Mouse (Mus musculus): Measurements from ENCODE around the gene Hspb3. TPM values are rescaled to one million over a fixed set of nuclear protein-coding genes. Genes with fewer than 3 reads are reported as not detected.
A peak's percentile ranks its signal among the peaks of the same experiment; 100 is the strongest.

Gene Hspb3
- 71.8 and 75.2 TPM in 2 replicates for polyA plus RNA-seq (2014; fragmentation: Nextera tagmentation; extraction: Ambion mirVana)

GRCm38 (mm10) chr13:113663151-113663779 is at the start of gene Hspb3:
Gene Hspb3 (minus strand): TSS chr13:113663676.
- no peaks in the 10 kb centered on the region for H3K27me3 ChIP-seq (ENCODE audit: control insufficient read depth, insufficient read depth, low read length)
- peaks cover 3% of the 10 kb centered on the region; the same call in 1 of the 2 replicates for H3K4me1 ChIP-seq (ENCODE audit: control insufficient read depth, insufficient read depth, low read length)
- peak within 1 kb of the TSS; percentile 78 for H3K9ac ChIP-seq (ENCODE audit: low read depth, low read length)
- H3K36me3 ChIP-seq (ENCODE audit: control insufficient read depth, insufficient read depth, low read length), result no peaks in the 10 kb centered on the region
- H3K4me3 ChIP-seq (ENCODE audit: low read depth, low read length), result peak within 1 kb of the TSS; percentile 45
- WGBS (ENCODE audit: insufficient replicate concordance), result 44% methylated on average over 28 of the region's 28 CpGs
- ATAC-seq (replicated peaks; ENCODE audit: insufficient number of reproducible peaks, low FRiP score, low TSS enrichment), result peak; percentile 81
- peak within 1 kb of the TSS; percentile 94 for H3K27ac ChIP-seq (ENCODE audit: low read depth, low read length)
- H3K4me2 ChIP-seq, result peak within 1 kb of the TSS; percentile 66
- no peaks in the 10 kb centered on the region for H3K9me3 ChIP-seq (replicated peaks; ENCODE audit: control insufficient read depth, low read length)

GRCm38 (mm10) chr13:113713186-113713585 is 49.7 kb upstream of the Hspb3 start:
- no peaks in the 10 kb centered on the region for H3K9me3 ChIP-seq (replicated peaks; ENCODE audit: control insufficient read depth, low read length)
- no peaks in the 10 kb centered on the region for H3K27me3 ChIP-seq (ENCODE audit: control insufficient read depth, insufficient read depth, low read length)
- H3K4me1 ChIP-seq (ENCODE audit: control insufficient read depth, insufficient read depth, low read length), result no peaks in the 10 kb centered on the region
- H3K36me3 ChIP-seq (ENCODE audit: control insufficient read depth, insufficient read depth, low read length), result no peaks in the 10 kb centered on the region
- H3K4me3 ChIP-seq (ENCODE audit: low read depth, low read length), result no peak overlapping the region
- WGBS (ENCODE audit: insufficient replicate concordance), result 88% methylated on average over 3 of the region's 3 CpGs
- ATAC-seq (replicated peaks; ENCODE audit: insufficient number of reproducible peaks, low FRiP score, low TSS enrichment), result no peak
- H3K4me2 ChIP-seq, result no peak overlapping the region
- no peak overlapping the region for H3K9ac ChIP-seq (ENCODE audit: low read depth, low read length)
- no peak overlapping the region for H3K27ac ChIP-seq (ENCODE audit: low read depth, low read length)

GRCm38 (mm10) chr13:113706183-113706582 is 42.7 kb upstream of the Hspb3 start:
- H3K9me3 ChIP-seq (replicated peaks; ENCODE audit: control insufficient read depth, low read length), result no peaks in the 10 kb centered on the region
- H3K4me1 ChIP-seq (ENCODE audit: control insufficient read depth, insufficient read depth, low read length), result no peaks in the 10 kb centered on the region
- no peaks in the 10 kb centered on the region for H3K27me3 ChIP-seq (ENCODE audit: control insufficient read depth, insufficient read depth, low read length)
- WGBS (ENCODE audit: insufficient replicate concordance), result 48% methylated on average over 4 of the region's 4 CpGs
- no peaks in the 10 kb centered on the region for H3K36me3 ChIP-seq (ENCODE audit: control insufficient read depth, insufficient read depth, low read length)
- H3K4me2 ChIP-seq, result no peak overlapping the region
- H3K9ac ChIP-seq (ENCODE audit: low read depth, low read length), result no peak overlapping the region
- no peak for ATAC-seq (replicated peaks; ENCODE audit: insufficient number of reproducible peaks, low FRiP score, low TSS enrichment)
- H3K27ac ChIP-seq (ENCODE audit: low read depth, low read length), result no peak overlapping the region
- H3K4me3 ChIP-seq (ENCODE audit: low read depth, low read length), result no peak overlapping the region

GRCm38 (mm10) chr13:113701185-113701584 is 37.7 kb upstream of the Hspb3 start:
- Histone ChIP-seq H3K27ac (ENCODE audit: low read depth, low read length) (no peak overlapping the region), H3K4me1 (ENCODE audit: control insufficient read depth, insufficient read depth, low read length) (no peaks in the 10 kb centered on the region), H3K4me2 (no peak overlapping the region), H3K9me3 (replicated peaks; ENCODE audit: control insufficient read depth, low read length) (peaks cover 4% of the 10 kb centered on the region; the same call in 1 of the 2 replicates), H3K9ac (ENCODE audit: low read depth, low read length) (no peak overlapping the region), H3K36me3 (ENCODE audit: control insufficient read depth, insufficient read depth, low read length) (no peaks in the 10 kb centered on the region), H3K27me3 (ENCODE audit: control insufficient read depth, insufficient read depth, low read length) (no peaks in the 10 kb centered on the region), H3K4me3 (ENCODE audit: low read depth, low read length) (no peak overlapping the region)
- 87% methylated on average over 3 of the region's 3 CpGs for WGBS (ENCODE audit: insufficient replicate concordance)
- no peak for ATAC-seq (replicated peaks; ENCODE audit: insufficient number of reproducible peaks, low FRiP score, low TSS enrichment)

GRCm38 (mm10) chr13:113699928-113700327 is 36.5 kb upstream of the Hspb3 start:
- WGBS (ENCODE audit: insufficient replicate concordance), result 90% methylated on average over 8 of the region's 8 CpGs

GRCm38 (mm10) chr13:113699415-113699873 is 36.0 kb upstream of the Hspb3 start:
- 0 out of 2 replicates have a peak overlapping the region, but pooled peaks have one; percentile 2 for H3K4me2 ChIP-seq

More at GRCm38 (mm10) chr13:113699928-113700327, 36.5 kb upstream of the Hspb3 start:
- H3K4me1 ChIP-seq (ENCODE audit: control insufficient read depth, insufficient read depth, low read length), result no peaks in the 10 kb centered on the region
- no peak overlapping the region for H3K27ac ChIP-seq (ENCODE audit: low read depth, low read length)
- no peak overlapping the region for H3K4me2 ChIP-seq
- H3K9me3 ChIP-seq (replicated peaks; ENCODE audit: control insufficient read depth, low read length), result peaks cover 4% of the 10 kb centered on the region; the same call in 1 of the 2 replicates
- H3K4me3 ChIP-seq (ENCODE audit: low read depth, low read length), result no peak overlapping the region
- H3K27me3 ChIP-seq (ENCODE audit: control insufficient read depth, insufficient read depth, low read length), result no peaks in the 10 kb centered on the region
- no peak for ATAC-seq (replicated peaks; ENCODE audit: insufficient number of reproducible peaks, low FRiP score, low TSS enrichment)
- H3K36me3 ChIP-seq (ENCODE audit: control insufficient read depth, insufficient read depth, low read length), result no peaks in the 10 kb centered on the region
- no peak overlapping the region for H3K9ac ChIP-seq (ENCODE audit: low read depth, low read length)

DNA sequence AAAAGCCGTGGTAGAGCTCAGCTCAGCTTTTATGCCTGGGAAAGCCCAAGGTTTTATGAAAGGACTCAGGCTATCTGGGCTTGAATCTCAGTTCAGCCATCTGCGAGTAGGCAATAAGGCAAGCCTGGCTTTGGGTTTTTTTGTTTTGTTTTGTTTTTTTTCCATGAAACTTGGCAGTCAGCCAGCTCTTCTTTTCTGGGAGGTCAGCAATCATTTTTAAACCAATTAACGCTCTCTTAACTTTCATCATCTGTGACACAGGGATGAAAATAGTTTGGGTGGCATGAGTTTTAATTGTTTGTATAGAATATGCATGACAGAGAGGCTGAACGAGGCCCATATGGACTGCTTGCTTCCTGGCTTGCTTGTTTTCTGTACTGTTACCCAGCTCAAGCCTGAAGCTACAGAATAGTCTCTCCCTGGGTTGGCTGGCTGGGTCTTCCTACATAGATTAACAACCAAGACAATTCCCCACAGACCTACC is 33.4 kb upstream of the Hspb3 start:
- no peak overlapping the region for H3K9ac ChIP-seq (ENCODE audit: low read depth, low read length)
- no peaks in the 10 kb centered on the region for H3K27me3 ChIP-seq (ENCODE audit: control insufficient read depth, insufficient read depth, low read length)
- H3K27ac ChIP-seq (ENCODE audit: low read depth, low read length), result no peak overlapping the region
- no peak for ATAC-seq (replicated peaks; ENCODE audit: insufficient number of reproducible peaks, low FRiP score, low TSS enrichment)
- H3K9me3 ChIP-seq (replicated peaks; ENCODE audit: control insufficient read depth, low read length), result peaks cover 4% of the 10 kb centered on the region; the same call in 1 of the 2 replicates
- 53% methylated on average over 4 of the region's 4 CpGs for WGBS (ENCODE audit: insufficient replicate concordance)
- H3K4me2 ChIP-seq, result no peak overlapping the region
- no peaks in the 10 kb centered on the region for H3K36me3 ChIP-seq (ENCODE audit: control insufficient read depth, insufficient read depth, low read length)
- H3K4me1 ChIP-seq (ENCODE audit: control insufficient read depth, insufficient read depth, low read length), result no peaks in the 10 kb centered on the region
- no peak overlapping the region for H3K4me3 ChIP-seq (ENCODE audit: low read depth, low read length)

More at GRCm38 (mm10) chr13:113699415-113699873, 36.0 kb upstream of the Hspb3 start:
- H3K4me1 ChIP-seq (ENCODE audit: control insufficient read depth, insufficient read depth, low read length), result no peaks in the 10 kb centered on the region
- 27% methylated on average over 11 of the region's 11 CpGs for WGBS (ENCODE audit: insufficient replicate concordance)
- no peaks in the 10 kb centered on the region for H3K27me3 ChIP-seq (ENCODE audit: control insufficient read depth, insufficient read depth, low read length)
- no peak overlapping the region for H3K4me3 ChIP-seq (ENCODE audit: low read depth, low read length)
- no peaks in the 10 kb centered on the region for H3K36me3 ChIP-seq (ENCODE audit: control insufficient read depth, insufficient read depth, low read length)
- H3K9ac ChIP-seq (ENCODE audit: low read depth, low read length), result no peak overlapping the region
- no peak for ATAC-seq (replicated peaks; ENCODE audit: insufficient number of reproducible peaks, low FRiP score, low TSS enrichment)
- H3K27ac ChIP-seq (ENCODE audit: low read depth, low read length), result no peak overlapping the region
- peaks cover 4% of the 10 kb centered on the region; the same call in 1 of the 2 replicates for H3K9me3 ChIP-seq (replicated peaks; ENCODE audit: control insufficient read depth, low read length)

DNA sequence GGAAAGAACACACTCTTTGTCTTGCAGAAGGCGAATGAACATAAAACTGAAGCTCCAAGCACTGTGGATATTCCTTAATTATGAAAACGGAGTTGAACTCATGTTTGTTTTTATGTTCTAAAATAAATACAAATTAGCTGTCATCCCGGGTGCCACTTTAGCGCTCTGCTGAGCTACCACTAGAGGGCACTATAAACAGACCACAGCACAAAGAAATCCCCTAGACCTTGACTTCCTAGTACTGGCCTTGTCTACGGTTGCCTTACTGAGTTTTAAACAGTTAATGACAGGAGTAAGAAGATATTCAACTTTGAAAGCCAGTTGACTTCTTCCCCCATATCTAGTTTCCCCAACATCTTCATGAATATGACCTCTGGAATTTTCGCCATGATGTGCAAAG is 29.9 kb upstream of the Hspb3 start:
- 19% methylated on average over 6 of the region's 6 CpGs for WGBS (ENCODE audit: insufficient replicate concordance)
- ATAC-seq (replicated peaks; ENCODE audit: insufficient number of reproducible peaks, low FRiP score, low TSS enrichment), result no peak
- H3K4me3 ChIP-seq (ENCODE audit: low read depth, low read length), result no peak overlapping the region

More for the DNA sequence above, 29.9 kb upstream of the Hspb3 start:
- Histone ChIP-seq H3K27ac (ENCODE audit: low read depth, low read length) (no peak overlapping the region), H3K9me3 (replicated peaks; ENCODE audit: control insufficient read depth, low read length) (peaks cover 4% of the 10 kb centered on the region; the same call in 1 of the 2 replicates), H3K4me2 (no peak overlapping the region), H3K36me3 (ENCODE audit: control insufficient read depth, insufficient read depth, low read length) (no peaks in the 10 kb centered on the region), H3K9ac (ENCODE audit: low read depth, low read length) (no peak overlapping the region), H3K27me3 (ENCODE audit: control insufficient read depth, insufficient read depth, low read length) (no peaks in the 10 kb centered on the region), H3K4me1 (ENCODE audit: control insufficient read depth, insufficient read depth, low read length) (no peaks in the 10 kb centered on the region)
